Mouse (Mus musculus): ENCODE measurements around the gene Aldh8a1. TPM values are rescaled to one million over a fixed set of nuclear protein-coding genes. Genes with fewer than 3 reads are reported as not detected.

Gene Aldh8a1
- polyA plus RNA-seq (2012; fragmentation: generic; extraction: Trizol): under 1 TPM; 0.01 to 0.06 TPM

GRCm38 (mm10) chr10:21376682-21377473 is at the start of gene Aldh8a1:
Aldh8a1 (plus strand) TSS chr10:21377291.

Other genes starting within 250 kb of the Aldh8a1 start
- gene Myb, start 216.3 kb upstream of the Aldh8a1 start, polyA plus RNA-seq (2012; fragmentation: generic; extraction: Trizol): not detected
- 10 to 100 TPM; 11.0 to 49.4 TPM for gene Hbs1l, start 81.3 kb upstream of the Aldh8a1 start, polyA plus RNA-seq (2012; fragmentation: generic; extraction: Trizol)
- not detected for gene 1700020N01Rik, start 215.9 kb downstream of the Aldh8a1 start, polyA plus RNA-seq (2012; fragmentation: generic; extraction: Trizol)